Mouse (Mus musculus) adrenal gland, postnatal 25 days (tissue): ENCODE results near the gene Dtymk. TPM values are rescaled to one million over a fixed set of nuclear protein-coding genes. Genes with fewer than 3 reads are reported as not detected.
"Not testable (repeated sequence)": the region's sequence is repeated elsewhere in the genome, so short reads cannot be mapped to it uniquely, and the experiment has no call there.

ENCODE experiments used
- DNase-seq: peaks from one replicate; pipeline ENCODE4 v3.0.0; 2021; ENCODE audit warnings: mixed read lengths
- total RNA-seq: library from RNA; stranded (reverse); gene quantifications from 2 replicates; pipeline ENCODE4 v1.2.3, GENCODE M21; 2021

The Dtymk gene
- total RNA-seq, 1 experiment from 2014 or later, result 86.1 TPM

DNA sequence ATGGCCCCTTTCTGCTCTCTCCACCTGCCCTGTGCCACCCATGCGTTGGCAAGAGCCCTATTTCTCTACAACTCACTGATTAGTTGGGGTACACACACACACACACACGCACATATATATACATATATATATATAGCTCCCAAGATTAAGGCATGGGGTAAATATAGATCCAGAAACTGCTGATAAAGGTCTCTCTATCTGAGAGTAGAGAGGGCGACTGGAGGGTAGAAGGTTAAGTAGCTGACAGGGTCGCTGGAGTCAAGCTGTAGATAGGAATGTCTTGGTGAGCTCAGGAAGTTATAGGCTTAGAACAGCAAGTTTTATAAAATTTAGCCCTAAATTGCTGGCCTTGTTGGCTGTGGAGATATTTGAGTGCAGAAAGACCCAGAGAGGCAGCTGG lies 3.1 kb upstream of the Dtymk start:
- no peak for DNase-seq

DNA sequence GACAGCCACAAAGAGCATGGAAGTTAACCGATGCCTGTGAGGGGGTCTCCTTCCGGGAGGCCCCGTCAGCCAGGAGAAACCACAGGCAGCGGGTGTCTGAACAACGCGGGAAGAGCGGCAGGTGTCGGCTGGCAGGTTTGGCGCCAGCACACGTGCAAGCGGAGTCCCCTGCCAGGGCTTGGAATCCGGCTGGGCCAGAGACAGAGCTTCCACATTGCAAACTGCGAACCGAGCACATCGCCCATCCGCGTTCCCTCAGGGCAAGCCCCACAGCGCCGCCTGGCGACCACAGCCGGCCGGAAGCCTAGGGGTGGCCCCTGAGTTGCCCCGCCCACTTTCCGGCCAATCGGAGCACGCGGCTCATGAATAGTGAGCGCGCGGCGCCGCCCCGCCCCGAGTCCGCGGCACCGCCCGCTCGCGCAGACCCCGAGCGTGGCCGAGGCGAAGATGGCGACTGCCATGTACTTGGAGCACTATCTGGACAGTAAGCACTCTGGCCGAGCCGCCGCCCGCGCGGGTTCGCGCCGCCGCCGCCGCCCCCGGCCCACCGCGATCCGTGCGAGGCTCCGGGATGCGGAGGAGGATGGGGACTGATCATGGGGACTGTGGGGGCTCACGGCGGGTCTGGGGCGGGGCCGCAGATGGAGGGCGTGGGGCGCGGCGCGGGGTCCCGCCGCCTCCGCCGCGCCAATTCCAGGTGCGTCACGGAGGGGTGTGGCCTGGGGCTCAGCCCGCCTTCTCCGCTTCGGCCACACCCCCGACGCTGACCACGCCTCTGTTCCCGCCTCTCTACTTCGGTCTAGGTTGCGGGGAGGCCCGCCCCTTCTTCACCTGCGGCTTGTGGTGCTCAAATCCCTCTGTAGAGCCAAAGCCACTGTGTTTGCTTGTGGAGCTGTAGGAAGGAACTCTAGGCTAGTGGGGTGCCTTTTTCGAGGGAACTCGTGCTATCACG lies 2.1 kb upstream of the Dtymk start, which contains the start of gene Ing5:
TSS of gene Ing5 (plus strand) at position 410 of the 952 bp plus-strand sequence.
- DNase-seq, result peak; percentile 100

DNA sequence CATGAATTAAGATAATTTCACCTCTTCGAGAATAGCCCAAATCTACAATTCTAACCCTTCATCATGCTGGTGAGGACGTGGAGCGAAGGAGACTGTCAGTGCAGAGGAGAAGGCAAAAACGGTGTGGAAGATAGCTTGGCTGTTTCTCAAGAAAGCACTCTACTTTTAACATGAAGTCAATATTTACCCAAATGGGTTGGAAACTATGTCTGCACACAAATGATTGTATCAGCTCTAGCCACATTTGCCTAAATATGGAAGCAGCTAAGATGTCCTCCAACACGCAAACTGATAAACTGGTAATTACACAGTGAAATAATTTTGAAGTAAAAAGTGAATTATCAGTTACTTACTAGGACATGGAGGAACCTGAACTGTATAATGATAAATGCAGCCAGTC lies 1.0 kb upstream of the Dtymk start:
- no peak for DNase-seq

DNA sequence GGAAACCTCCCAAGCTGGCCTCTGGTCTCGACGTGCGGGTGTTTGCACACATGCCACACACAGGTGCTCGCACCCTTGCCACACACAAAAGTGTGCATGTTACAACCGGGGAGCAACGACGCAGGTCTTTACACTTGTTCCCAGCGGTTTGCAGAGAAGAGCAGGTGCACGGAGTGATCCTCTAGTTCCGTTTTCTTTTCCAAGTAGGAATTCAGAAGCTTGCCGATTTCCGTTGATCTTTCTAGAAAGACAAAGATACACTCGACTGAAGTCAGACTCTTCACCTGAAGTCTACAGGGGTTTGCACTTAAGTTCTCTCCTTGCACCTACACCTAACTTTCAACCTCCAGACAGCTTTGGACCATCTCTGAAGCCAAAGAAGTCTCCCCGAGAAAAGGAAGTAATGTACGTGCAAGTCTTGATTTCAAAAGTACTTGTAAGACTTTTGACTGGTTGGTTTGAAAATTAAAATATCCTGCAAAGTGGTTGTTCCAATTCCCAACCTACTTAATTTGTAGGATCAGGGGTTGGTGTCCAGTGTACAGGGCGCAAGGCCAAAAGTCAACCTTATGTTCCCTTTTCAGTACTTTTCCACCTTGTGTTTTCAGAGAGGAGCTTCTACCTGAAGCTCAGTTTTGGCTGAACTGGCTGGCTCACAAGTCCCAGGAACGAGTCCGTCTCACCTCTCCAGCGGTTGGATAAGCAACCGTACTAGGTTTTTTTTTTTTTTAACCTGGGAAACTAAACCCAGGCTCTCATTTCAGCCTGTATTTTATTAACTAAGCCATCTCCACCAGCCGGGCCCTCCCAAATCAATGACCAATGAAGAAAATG lies 847 bp downstream of the Dtymk start:
- no peak for DNase-seq

DNA sequence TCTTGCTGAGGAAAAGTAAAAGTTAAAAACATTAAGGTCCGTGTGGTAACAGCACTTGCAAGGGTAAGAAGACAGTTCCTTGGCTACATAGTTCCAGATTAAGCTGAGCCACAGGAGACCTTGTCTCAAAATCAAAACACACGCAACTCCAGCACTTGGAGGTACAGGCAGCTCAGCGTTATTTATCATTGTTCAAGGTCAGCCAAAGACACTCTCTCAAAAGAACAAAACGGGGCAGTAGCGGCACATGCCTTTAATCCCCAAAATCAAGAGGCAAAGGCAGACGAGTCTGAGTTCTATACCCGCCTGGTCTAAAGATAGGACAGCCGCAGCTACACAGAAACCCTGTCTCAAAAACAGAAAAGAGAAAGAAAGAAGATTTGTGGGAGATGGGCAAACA lies 5.8 kb downstream of the Dtymk start:
- DNase-seq, result no peak

DNA sequence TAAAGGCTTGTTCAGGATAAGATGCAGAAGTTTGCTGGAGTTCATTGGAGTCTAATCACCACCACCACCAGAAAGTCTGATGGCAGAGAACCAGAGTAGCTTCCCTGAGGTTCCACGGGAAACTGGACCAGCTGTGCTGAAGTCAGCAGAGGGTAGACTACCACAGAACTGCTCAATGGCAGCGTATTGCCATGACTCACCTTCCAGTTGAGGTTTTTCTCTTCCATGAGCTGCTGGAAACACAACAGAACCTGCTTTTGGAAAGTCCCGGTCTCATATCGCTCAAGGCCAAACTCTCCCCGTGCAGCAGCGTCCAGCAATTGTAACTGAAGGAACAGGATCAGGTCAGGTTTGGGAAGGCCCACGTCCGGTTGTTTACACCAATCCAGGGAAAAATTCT lies 7.2 kb downstream of the Dtymk start:
- no peak for DNase-seq

DNA sequence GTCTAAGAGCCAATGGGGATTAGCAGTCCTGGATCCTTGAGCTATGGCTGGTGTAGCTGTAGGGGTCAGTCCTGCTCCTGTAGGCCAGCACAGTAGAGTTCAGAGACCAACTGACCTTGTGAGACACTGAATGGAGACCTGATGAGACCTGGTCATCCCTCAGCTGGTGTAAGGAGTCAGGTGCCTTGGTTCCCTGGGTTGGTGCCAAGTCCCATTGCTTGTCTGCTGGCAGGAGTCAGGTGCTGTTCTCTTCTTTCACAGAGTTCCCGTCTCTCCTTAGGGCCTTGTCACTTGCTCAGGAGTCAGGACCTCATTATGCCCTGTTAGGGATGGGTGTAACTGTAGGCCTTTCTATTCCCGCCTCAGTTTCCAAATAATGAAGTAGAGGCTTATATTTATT lies 14.8 kb downstream of the Dtymk start:
- no peak for DNase-seq

DNA sequence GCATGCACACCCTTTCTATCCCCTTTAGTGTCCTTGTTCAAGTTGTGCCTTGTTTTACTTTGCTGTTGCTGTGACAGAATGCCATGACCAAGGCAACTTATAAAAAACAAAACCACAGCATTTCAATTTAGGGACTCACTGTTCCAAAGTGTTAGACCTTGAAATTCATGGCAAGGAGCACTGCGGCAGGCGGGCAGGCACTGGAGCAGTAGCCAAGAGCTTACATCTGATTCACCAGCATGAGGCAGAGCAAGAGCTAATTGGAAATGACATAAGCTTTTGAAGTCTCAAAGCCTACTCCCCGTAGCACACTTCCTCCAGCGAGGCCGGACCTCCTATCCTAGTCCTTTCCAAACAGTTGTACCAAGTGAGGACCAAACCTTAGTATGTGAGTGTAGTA lies 25.0 kb downstream of the Dtymk start:
- DNase-seq, result no peak

DNA sequence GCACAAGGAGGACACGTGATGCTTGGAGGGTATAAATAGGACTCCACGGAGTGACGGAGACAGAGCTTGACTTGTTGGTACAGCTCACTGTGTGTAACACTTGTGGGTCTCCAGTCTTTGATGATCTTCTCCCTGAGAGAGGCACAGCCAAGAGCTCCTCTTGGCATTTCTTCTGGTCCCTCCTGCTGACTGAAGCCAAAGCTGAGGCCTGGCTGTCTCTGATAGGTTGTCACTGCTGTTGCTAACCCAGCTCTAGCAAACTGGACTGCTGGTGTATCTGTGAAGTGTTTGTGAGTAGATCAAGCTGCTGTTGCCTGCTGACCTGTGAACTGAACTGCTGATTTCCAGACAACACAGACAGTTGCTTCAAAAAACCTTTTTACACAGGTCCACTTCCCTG lies 31.8 kb downstream of the Dtymk start:
- no peak for DNase-seq

DNA sequence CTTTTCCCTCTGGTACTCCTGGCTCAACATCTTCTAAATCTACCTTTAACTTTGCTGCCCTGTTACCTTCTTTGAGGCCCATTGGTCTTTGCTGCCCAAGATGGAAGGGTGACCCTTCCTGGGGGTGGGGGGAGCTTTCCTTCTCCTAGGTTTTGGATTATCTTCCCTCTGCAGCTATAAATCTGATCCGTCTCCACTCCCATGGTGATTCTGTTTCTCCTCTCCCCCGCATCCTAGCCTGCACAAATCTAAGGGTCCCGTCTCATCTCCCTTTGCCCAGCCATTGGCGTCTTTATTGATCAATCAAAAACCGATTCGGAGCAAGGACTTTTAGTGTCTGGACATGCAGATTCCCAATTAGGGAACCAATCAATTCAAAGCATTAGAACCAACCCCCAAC lies 34.1 kb downstream of the Dtymk start:
- DNase-seq, result no peak

DNA sequence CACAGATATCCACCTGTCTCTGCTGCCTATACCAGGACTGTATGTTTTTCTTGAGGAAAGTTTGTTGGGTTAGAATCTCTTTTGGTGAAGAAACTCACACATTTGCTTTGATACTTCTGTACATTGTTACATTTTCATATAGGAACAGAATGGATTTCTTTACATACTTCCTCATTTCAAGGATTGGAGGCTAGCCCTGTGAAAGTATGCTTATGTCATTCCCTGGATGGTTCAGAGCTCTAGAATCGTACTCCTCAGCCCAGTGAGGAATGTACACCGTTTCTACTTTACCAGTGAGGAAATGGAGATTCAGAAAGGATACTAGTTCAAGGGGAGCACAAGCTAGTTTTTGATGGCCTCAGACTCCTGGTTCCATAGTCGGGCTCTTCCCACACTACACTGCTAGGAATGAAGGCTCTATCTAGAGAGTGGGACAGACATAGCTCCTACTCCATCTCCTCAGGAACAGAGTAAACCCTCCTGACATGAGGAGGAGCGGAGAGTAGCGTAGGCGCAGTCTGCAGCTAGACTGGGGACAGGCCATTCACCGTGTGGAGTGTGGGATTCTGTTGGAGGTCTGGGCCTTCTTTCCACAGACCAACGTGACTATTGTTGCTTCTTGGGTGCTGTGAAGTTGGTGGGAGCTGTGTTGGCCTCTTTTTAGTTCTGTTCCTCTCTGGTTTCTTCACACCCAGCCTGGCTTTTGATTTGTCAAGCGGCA lies 36.7 kb downstream of the Dtymk start:
- DNase-seq, result no peak

DNA sequence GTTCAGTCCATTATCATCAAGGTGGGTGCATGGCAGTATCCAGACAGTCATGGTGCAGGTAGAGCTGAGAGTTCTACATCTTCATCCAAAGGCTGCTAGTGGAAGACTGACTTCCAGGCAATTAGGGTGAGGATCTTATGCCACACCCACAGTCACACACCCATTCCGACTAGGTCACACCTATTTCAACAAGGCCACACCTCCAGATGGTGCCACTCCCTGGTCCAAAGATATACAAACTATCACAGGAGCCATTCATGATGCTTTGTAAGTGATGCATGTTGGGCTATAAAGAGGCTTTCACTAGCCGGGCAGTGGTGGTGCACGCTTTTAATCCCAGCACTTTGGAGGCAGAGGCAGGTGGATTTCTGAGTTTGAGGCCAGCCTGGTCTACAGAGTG lies 38.2 kb downstream of the Dtymk start:
- not testable (repeated sequence) for DNase-seq

DNA sequence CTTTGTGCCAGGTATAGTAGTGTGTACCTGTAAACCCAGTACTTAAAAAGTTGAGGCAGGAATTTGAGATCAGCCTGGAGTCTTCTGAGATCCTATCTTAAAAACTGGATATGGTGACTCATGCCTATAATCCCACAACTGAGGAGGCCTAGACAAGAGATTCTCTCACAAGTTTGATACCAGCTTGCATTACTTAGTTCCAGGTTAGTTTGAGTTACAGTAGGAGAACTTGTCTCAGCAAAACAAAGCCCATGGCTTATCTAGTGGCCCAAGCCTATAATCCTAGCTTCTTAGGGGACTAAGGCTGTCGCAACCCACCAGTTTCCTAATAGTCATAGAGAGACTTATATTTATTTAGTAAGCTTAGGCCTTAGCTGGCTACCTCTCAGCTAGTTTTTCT lies 41.7 kb downstream of the Dtymk start:
- no peak for DNase-seq

DNA sequence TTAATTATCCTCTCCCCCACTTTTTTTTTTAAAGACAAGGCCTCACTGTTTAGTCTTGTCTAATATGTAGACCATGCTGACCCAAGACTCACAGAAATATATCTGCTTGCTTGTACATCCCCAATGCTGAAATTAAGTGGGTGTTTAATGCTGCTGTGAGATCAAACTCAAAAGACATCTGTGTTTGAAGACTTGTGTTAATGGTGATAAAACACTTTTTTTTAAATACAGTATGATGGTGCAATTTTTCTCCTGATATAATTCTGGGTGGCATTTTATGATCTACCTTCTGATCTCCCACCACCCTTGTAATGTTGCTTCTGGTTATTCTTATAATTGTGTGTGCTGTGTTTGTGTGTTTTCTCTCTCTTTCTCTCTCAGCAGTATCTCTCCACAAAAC lies 45.6 kb downstream of the Dtymk start:
- DNase-seq, result no peak

DNA sequence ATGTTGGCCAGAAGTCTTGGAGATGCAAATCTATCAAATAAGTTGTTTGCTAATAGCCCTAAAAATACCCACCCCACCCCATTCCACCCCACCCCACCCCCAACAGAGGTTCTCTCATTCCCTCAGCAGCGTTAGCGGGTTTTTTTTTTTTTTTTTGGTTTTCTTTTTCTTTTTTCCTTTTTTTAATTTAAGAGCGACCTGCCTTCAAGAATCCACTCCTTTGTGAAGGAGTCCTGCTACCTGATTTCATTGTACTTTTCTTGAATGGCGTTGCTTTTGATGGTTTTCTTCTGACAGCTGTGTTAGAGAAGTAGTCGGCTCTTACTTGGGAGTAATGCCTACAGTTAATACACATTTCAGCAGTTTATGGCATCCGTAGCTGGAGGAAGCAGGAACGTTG lies 46.1 kb downstream of the Dtymk start:
- no peak for DNase-seq

DNA sequence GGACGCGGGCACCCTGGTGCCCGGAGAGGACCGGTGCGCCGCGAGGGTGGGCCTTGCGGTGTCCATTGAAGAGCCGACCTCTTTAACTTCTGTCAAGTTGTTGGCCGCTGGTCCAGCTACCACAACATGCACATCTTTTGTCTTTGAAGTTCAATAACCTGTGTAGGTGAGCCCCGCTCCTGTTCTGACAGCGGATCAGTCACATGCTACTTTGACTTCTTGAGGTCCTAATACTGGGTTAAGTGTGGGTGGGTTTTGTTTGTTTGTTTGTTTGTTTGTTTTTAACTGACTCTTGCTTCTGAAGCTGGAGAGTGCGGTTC lies 46.5 kb downstream of the Dtymk start:
- DNase-seq, result no peak

DNA sequence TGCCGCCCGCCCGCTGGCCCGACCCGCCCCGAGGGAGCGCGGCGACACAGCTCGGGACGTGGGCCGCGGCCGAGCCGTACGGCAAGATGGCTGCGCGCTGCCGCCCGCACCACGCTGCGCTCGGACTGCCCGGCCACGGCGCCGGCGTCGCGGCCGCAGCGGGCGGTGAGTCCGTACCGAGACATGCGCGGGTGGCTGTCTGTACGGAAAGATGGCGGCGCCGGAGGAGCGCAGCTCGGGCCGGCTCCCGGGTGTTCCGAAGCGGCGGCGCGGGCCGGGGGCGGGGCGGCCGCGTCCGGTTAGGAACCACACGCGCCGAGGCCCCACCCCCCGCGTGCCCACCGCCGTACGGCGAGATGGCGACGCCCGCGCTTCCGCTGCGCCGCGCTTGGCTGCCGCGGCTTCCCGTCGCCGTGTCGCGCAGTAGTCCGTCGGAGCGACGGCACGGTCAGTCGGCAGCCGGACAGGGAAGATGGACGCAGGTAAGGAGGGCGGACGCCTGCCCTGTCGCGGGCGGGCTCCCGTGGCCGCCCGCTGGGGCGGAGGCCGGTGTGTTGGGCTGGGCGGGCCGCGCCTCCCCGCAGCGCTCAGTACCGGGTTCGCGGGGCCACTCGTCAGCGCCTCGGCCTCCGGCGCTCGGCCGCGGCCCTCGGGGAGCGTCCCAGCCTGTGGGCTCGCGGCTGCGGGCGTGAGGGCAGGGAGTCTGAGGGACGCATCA lies 47.0 kb downstream of the Dtymk start, which contains the start of gene Thap4:
TSS of gene Thap4 (minus strand) at position 292 of the 718 bp plus-strand sequence.
- DNase-seq, result peak; percentile 95

DNA sequence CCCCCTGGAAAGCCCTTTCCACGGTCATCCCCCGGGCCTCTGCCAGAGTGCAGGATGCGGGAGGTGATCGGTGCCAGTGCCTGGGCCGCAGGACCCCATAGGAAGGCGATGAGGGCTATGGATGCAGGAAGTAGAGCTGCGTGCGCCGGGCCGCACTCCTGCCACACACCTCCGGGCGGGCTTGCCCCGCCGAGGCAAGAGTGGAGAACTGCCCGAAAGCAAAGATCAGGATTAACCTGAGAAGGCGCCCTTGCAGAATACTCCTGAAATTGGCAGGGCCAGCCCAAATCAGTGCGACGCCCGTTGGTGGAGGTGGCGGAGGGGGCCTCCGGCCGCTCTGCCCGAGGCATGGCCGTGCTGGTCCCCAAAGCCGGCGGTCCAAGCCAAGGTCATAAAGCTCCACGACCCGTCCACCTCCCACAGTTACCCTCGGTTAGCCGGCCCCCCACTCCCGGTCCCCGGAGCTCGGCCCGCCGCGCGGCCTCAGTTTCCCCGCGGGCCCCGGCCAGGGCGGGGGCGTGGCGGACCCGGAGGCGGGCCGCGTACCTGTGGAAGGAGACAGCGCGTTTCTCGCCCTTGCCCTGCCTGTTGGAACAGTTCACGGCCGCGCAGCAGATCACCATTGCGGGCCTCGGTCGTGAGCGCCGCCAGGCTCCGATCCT lies 47.7 kb downstream of the Dtymk start:
- DNase-seq, result peak; percentile 37

DNA sequence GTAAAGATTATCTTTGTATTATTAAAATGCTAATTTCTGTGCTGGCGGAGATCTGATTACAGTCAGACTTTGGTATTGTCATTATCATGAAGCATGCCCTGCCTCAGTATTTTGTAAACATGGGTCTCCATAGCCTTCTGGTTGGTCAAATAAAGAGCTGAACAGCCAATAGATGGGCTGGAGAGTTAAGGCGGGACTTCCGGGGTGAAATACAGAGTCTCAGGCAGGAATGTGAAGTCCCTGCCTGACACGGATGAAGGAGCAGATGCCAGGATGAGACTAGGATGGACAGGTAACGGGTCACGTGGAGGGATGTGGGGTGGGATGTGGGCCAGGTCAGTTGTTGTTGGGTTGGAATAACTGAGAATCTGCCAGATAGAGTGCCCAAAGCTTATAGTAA lies 50.4 kb downstream of the Dtymk start, which contains the start of gene Atg4b:
TSS of gene Atg4b (plus strand) at position 211 of the 400 bp plus-strand sequence.
- no peak for DNase-seq

DNA sequence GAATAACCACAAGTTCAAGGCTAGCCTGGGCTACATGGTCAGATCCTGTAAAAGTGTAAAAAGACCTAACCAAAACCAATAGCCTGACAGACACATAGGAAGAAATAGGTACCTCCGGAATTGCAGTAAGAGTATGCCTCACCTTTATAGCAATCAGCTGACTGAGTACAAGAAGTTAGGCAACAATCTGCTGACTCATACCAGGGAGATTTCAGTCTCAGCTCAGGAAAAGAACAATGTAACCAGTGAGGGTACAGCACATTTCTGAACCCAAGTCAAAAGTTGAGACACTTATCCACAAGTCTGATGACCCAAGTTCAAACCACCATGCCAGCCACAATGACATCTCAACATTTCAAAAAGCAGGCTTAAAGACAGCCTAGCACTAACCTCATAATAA lies 53.2 kb downstream of the Dtymk start:
- DNase-seq, result no peak

DNA sequence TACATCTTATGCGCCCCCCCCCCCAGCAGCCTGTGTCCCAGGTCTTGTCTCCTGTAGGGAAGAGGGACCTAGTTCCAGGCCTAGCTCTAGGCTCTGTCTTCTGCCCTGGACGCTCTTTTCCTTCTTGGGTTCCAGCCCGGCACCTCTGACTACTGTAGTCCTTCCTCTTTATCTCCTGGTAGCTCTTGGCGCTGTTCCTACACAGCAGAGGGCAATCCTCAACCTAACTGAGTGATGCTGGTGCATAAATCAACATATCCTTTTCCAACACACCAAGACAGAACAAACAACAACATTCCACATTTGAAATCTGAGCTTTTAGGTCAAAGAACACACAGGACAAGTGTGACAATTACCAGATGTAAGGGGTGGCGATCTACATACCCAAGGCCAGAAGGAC lies 55.6 kb downstream of the Dtymk start:
- no peak for DNase-seq
